Mouse (Mus musculus) heart, postnatal 0 days (tissue): ENCODE data around the gene Amdhd1.

Experiments
- CTCF ChIP-seq: IDR thresholded peaks from 2 replicates; pipeline ENCODE4 v1.5.1; 2016; ENCODE audit warnings: antibody characterized with exemption, control low read depth, low read depth
- EP300 ChIP-seq: IDR thresholded peaks from 2 replicates; pipeline ENCODE4 v1.6.1; 2016; ENCODE audit warnings: antibody characterized with exemption, low read depth

- TF ChIP-seq CTCF = no peak
- TF ChIP-seq EP300 = no peak
Measured at GRCm38 (mm10) chr10:93567066-93567465, 27.2 kb upstream of the Amdhd1 start.
